Mouse (Mus musculus) testis, postnatal 14 days (tissue): Measurements from ENCODE around the gene Abhd17a.
"Not testable (repeated sequence)": the region's sequence is repeated elsewhere in the genome, so short reads cannot be mapped to it uniquely, and the experiment has no call there.

Experiments
- DNase-seq: peaks from one replicate; pipeline ENCODE4 v3.0.0; 2021; ENCODE audit warnings: low spot score

The Abhd17a gene

GRCm38 (mm10) chr10:80608435-80608834 lies 18.3 kb upstream of the Abhd17a start:
- no peak for DNase-seq

DNA sequence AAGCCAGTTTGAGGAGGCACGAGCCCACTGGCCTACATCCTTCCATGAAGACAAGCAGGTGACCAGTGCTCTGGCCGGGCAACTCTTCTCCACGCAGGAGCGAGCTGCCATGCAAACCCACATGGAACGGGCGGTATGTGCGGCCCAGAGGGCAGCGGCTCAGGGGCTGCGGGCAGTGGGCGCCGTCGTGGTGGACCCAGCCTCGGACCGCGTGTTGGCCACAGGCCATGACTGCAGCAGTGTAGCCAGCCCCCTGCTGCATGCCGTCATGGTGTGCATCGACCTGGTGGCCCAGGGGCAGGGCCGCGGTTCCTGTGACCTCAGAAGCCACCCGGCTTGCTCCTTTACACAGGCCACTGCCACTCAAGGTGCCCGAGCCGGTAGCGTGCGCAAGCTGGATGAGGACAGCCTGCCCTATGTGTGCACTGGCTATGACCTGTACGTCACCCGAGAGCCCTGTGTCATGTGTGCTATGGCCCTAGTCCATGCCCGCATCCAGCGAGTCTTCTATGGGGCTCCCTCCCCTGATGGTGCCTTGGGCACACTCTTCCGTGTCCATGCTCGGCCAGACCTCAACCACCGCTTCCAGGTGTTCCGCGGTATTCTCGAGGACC lies 16.7 kb upstream of the Abhd17a start:
- no peak for DNase-seq

DNA sequence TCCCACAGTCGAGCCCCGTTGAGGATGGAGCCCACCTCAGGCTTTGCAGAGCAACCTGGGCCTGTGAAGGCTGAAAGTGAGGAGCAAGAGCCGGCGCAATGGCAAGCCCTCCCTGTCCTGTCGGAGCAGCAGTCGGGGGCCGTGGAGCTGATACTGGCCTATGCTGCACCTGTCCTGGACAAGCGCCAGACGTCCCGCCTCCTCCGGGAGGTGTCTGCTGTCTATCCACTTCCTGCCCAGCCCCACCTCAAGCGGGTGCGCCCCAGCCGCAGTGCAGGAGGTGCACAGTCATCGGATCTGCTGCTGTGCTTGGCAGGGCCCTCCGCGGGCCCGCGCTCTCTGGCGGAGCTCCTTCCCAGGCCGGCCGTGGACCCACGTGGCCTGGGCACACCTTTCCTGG lies 16.2 kb upstream of the Abhd17a start:
- DNase-seq, result no peak

DNA sequence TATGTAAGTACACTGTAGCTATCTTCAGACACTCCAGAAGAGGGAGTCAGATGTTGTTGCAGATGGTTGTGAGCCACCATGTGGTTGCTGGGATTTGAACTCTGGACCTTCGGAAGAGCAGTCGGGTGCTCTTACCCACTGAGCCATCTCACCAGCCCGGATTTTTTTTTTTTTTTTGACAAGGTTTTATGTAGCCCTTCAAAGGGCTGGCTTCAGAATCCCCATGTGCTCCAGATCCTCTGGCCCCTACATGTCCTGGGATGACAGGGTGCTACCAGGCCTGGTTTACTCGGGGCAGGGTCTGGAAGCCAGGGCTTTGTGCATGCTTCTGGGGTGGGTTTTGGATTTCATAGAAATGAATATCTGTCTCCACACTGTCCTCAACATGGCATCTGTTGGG lies 15.6 kb upstream of the Abhd17a start, which contains the start of gene Gm49322:
Gene Gm49322 (plus strand): TSS at position 301 of the 400 bp plus-strand sequence.
- DNase-seq, result not testable (repeated sequence)

DNA sequence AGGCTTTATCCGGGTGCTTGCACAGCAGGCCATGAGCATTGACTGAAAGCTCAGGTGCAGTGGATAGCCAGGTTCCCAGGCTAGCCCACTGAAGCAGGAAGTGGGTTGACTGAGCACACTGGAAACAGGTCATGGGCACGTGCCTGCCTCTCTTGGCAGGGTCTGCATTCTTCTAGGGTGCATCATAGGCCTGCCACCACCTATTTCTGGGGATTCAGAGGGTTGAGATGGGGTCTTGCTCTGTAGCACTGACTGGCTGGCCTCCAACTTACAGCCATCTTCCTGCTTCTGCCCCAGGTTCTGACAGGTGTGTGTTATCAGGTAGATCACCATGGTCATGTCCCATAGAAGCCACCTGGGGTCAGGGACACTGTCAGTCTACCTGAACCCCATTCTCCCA lies 14.8 kb upstream of the Abhd17a start:
- no peak for DNase-seq

GRCm38 (mm10) chr10:80604001-80604509 lies 13.9 kb upstream of the Abhd17a start:
- DNase-seq, result no peak

DNA sequence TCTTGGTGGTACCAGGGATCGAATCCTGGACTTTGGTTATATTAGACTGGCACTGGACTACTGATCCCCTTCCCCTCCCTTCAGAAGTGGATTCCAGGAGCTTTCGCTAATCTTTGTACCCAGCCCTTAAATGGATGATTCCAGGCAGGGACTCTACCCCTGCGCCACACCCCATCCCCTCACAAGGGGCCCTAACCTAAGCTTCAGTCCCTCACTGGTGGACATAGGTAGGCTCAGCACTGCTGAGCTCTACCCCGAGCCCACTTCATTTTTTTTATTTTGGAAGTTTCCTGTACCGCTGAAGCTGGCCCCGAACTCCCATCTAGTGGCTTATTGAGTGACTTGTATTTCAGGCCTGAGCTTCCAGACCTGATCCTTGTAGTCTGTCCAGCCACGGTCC lies 13.2 kb upstream of the Abhd17a start:
- DNase-seq, result no peak

DNA sequence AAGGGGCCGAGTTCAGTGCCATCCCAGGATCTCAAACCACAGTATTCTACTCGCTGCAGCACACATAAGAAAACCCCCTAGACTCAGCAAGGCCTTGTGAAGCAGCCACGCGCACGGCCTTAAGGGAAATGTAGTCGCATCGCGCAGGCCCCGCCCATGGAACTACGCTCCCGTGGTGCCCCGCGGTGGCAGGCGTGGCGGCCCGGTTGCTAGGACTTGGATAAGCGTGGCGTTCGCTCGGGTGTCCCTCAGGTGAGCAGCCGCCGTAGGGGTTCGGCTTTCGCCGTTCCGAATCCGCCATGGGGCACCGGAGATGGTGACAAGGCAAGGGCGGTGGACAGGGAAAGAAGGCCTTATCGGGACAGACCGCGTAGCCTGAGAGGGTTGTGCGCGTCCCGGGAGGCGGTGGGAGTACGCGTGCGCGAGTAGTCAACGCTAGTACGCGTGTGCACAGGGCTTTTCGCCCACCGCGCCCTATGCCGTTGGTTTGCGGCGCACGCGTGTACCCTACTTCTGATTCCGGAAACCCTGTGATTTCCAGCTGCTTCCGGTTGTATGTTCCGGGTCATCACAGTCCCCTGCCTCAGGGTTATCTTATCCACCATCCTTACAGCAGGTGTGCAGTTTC lies 12.7 kb upstream of the Abhd17a start, which contains the start of the genes Scamp4 and Adat3:
Gene Scamp4 (plus strand): TSS at position 175 of the 628 bp plus-strand sequence.
Gene Adat3 (plus strand): TSS at position 183 of the 628 bp plus-strand sequence.
- DNase-seq, result peak; percentile 93

- DNase-seq, result no peak
These were observed 6.2 kb upstream of the Abhd17a start for GRCm38 (mm10) chr10:80596318-80596717.

GRCm38 (mm10) chr10:80589127-80589878 lies 838 bp downstream of the Abhd17a start:
- no peak for DNase-seq

DNA sequence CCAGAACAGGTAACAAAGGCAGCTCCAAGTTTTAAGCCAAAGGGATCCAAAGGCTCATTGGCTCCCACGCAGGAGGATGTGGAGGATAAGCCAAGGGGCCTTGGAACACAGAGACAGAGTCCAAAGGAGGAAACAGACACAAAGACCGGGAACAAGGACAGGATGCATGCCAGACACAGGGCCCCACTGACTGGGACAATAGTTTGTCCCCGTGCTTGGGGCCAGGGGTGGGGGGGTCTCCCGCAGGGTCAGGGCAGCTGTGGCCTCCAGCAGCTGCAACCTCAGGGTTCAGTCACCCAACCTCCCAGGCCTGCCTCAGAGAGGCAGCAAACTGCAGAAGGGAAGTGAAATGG lies 2.9 kb downstream of the Abhd17a start:
- DNase-seq, result peak; percentile 68

DNA sequence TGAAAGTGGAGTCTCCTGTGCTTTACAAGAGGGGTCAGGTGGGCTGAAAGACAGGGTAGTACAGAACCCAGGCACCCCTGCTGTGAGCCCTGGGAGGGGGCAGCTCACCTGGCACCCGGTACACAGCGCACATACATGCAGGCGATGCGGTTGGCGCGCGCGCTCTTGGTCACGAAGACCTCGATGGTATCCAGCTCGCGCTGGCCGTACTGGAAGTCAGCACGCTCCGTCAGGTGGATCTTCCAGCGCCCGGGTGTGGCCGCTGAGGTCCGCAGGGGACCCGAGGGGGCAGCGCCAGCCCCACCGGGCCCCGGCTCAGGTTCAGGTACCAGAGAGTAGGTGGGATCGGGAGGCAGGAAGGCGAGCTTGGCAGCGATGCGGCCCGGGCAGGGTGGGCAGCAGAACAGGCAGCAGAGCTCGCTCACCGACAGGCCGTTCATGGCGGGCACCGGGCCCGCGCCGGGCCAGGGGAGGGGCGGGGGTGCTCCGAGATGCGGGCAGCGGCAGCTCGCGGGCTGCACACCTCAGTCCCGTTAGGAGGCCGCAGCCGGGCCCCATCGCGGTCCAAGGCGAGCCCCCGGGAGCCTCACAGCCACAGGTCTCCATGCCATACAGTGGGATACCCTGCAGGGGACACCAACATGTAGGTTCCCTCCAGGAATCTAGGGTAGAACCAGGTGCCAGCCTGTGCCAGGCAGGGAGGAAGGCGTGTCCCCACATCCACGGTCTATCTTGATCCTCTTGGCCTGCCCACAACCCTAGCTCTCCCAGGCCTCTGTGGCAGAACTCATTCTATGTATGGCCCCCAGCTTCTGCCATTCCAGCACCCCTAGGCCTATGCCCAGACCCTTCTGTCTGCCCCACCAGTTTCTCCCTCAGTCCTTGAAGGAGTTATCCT lies 3.5 kb downstream of the Abhd17a start:
- DNase-seq, result no peak

DNA sequence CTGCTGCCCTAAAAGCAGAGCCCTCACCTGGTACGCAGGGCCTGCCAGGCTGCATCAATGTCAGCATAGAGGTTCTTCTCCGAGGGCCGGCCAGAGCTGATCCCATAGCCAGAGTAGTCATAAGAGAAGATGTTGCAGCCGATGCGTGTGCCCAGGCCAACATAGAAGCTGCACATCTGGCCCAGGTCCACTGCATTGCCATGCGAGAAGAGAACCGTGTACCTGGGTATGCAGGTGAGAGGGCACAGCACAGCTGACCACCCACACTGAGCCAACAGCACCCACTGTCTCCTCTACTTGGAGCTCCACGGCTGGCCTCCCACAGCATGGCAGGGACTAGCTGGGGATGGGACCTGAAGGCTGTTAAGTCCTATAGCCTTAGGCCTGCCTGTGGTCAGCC lies 4.6 kb downstream of the Abhd17a start:
- no peak for DNase-seq

- no peak for DNase-seq
These were observed 5.2 kb downstream of the Abhd17a start for GRCm38 (mm10) chr10:80584642-80585552.

GRCm38 (mm10) chr10:80584045-80584488 lies 6.1 kb downstream of the Abhd17a start:
- no peak for DNase-seq

GRCm38 (mm10) chr10:80583047-80583446 lies 7.1 kb downstream of the Abhd17a start:
- DNase-seq, result no peak

- no peak for DNase-seq
These were observed 11.2 kb downstream of the Abhd17a start for GRCm38 (mm10) chr10:80578911-80579310.

GRCm38 (mm10) chr10:80578131-80578750 lies 11.9 kb downstream of the Abhd17a start:
- peak; percentile 75 for DNase-seq

GRCm38 (mm10) chr10:80577195-80578130 lies 12.7 kb downstream of the Abhd17a start, which contains the start of gene Klf16:
Gene Klf16, minus strand, starts transcription at chr10:80577321.
- peak; percentile 95 for DNase-seq
